Mouse (Mus musculus) megakaryocyte, adult 5-6 weeks (primary cell): Measurements from ENCODE around the gene Nrap. TPM values are rescaled to one million over a fixed set of nuclear protein-coding genes. Genes with fewer than 3 reads are reported as not detected.
A peak's percentile ranks its signal among the peaks of the same experiment; 100 is the strongest.

Experiments used
- ATAC-seq: 2 replicates; pipeline ENCODE4 v1.8.0; 2016; ENCODE audit warnings: mild to moderate bottlenecking, inconsistent platforms; ENCODE audit not compliant: poor library complexity, severe bottlenecking
- total RNA-seq, 2 experiments: library from RNA; stranded (forward) in 1 of 2; stranded (reverse) in 1 of 2; fragments of 153-499, 151-499 nt in 1 of 2; fragments of 221-1000, 200-1000 nt in 1 of 2; gene quantifications; 2 replicates each; pipeline versions ENCODE4 v1.2.3 to v1.2.4; 2015 to 2017

The Nrap gene
- total RNA-seq, 2 experiments from 2014 or later: 0.02 to 0.04 TPM

- peak; percentile 28; the same call in 1 of the 2 replicates for ATAC-seq
Measured at GRCm38 (mm10) chr19:56397663-56398527, 8.1 kb upstream of the Nrap start.

GRCm38 (mm10) chr19:56396669-56397621 lies 7.1 kb upstream of the Nrap start, which contains the start of gene Casp7:
TSS of gene Casp7 (plus strand) at chr19:56397129.
- ATAC-seq: peak; percentile 60

- ATAC-seq: 0 out of 2 replicates have a peak, but pooled peaks have one; percentile 9
Measured at GRCm38 (mm10) chr19:56396227-56396626, 6.4 kb upstream of the Nrap start.

- ATAC-seq: no peak
Measured at GRCm38 (mm10) chr19:56395183-56395935, 5.5 kb upstream of the Nrap start.

- ATAC-seq: no peak
Measured at GRCm38 (mm10) chr19:56393311-56393866, 3.6 kb upstream of the Nrap start.

- peak; percentile 89 for ATAC-seq
Measured at GRCm38 (mm10) chr19:56391307-56392046, 1.6 kb upstream of the Nrap start.

- ATAC-seq: no peak
Measured at GRCm38 (mm10) chr19:56389176-56389575, 661 bp downstream of the Nrap start.

GRCm38 (mm10) chr19:56387726-56388302 lies 2.0 kb downstream of the Nrap start:
- no peak for ATAC-seq

GRCm38 (mm10) chr19:56386095-56386494 lies 3.7 kb downstream of the Nrap start:
- ATAC-seq: no peak

- ATAC-seq: no peak
Measured at GRCm38 (mm10) chr19:56385546-56385945, 4.3 kb downstream of the Nrap start.

- no peak for ATAC-seq
Measured at GRCm38 (mm10) chr19:56381407-56381806, 8.4 kb downstream of the Nrap start.

- no peak for ATAC-seq
Measured at GRCm38 (mm10) chr19:56380341-56380740, 9.5 kb downstream of the Nrap start.

GRCm38 (mm10) chr19:56378554-56379172 lies 11.2 kb downstream of the Nrap start:
- no peak for ATAC-seq

GRCm38 (mm10) chr19:56378007-56378406 lies 11.8 kb downstream of the Nrap start:
- ATAC-seq: no peak

- no peak for ATAC-seq
Measured at GRCm38 (mm10) chr19:56374011-56374410, 15.8 kb downstream of the Nrap start.

GRCm38 (mm10) chr19:56373246-56373645 lies 16.6 kb downstream of the Nrap start:
- ATAC-seq: no peak

- no peak for ATAC-seq
Measured at GRCm38 (mm10) chr19:56372226-56372625, 17.6 kb downstream of the Nrap start.

- ATAC-seq: no peak
Measured at GRCm38 (mm10) chr19:56370389-56371150, 19.3 kb downstream of the Nrap start.
